Mouse (Mus musculus): Measurements from ENCODE around the gene Ttc7b. TPM values are rescaled to one million over a fixed set of nuclear protein-coding genes. Genes with fewer than 3 reads are reported as not detected.

Ttc7b gene
- polyA plus RNA-seq, 1 experiment = 44.5 TPM

DNA sequence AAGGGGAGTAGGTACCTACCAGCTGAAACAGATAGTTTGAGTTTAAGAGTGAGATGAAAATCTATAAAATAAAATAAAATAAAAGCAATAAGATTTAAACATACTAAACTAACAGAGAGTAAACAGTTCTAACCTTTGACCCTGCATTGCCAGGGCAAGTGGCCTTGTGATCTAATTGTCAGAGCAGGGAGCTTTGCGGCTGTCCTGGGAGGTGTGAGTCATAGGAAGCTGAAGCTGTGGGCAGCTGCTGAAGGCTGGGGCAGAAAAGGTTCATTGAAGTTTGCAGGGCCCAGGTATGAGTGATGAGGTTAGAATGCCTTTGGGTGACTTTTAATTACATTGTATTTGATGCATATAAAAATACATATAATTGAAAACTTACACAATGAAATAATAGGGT lies 5.3 kb upstream of the Ttc7b start:
- TF ChIP-seq CTCF (IDR thresholded peaks at IDR 0.05; ENCODE audit: borderline replicate concordance, extremely low read depth, insufficient read depth, insufficient read length) = no peak
- TF ChIP-seq POLR2A (IDR thresholded peaks at IDR 0.05; ENCODE audit: borderline replicate concordance, extremely low read depth, insufficient read depth, insufficient read length, poor library complexity, severe bottlenecking) = no peak
- no peak for DNase-seq (ENCODE audit: low read depth)

DNA sequence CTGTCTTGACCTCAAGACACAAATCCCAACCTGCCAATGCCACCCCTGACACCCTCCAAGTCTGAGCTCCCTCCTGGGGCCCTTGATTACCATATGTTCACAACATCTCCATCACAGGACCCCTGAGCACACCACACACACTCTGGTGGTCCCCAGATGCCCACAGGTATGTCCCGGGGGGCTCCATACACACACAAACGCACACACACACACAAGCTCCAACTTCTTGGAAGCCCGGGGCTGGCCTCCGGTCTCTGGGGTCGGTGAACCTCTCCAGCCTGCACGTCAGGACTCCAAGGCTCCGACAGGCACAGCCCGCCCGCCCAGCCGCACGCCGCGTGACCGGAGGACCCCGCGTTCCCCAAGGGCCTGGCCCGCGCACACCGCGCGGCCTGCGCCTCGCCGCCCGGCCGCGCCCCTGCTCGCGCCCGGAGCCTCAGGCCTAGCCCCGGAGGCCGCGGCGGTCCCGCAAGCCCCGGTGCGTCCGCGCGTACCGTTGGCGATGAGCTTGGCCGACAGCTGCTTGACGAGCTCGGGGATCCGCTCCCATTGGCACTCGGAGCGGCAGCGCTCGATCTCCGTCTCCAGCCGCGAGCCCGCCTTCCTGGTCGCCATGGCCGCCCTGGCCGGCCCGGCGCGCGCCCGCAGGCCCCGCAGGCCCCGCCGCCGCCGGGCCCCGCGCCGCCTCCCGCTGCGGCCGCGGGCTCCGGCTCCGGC lies 391 bp downstream of the Ttc7b start:
- 0 out of 2 replicates have a peak, but pooled peaks have one; percentile 11 for TF ChIP-seq POLR2A (IDR thresholded peaks at IDR 0.05; ENCODE audit: borderline replicate concordance, extremely low read depth, insufficient read depth, insufficient read length, poor library complexity, severe bottlenecking)
- TF ChIP-seq CTCF (IDR thresholded peaks at IDR 0.05; ENCODE audit: borderline replicate concordance, extremely low read depth, insufficient read depth, insufficient read length) = no peak

DNA sequence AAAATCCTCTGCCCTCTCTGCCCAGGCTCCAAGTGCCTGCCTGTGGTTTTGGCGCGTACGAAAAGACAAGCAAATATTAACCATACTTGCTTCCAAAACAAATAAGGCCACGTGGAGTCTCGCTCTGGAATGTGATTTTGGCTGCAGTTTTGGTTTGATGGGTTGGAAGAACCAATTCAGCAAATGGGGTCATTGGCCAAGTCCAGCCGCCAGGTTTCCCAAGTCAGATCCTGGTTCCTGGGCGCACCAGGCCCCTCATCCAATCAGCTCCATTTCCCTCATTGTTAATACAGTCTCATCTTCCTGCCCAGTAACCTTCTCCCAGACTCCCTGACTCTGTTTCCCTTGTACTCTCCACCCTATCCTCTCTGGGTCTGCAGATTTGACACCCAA lies 946 bp downstream of the Ttc7b start:
- DNase-seq (ENCODE audit: low read depth) = peak; percentile 45
- no peak for TF ChIP-seq POLR2A (IDR thresholded peaks at IDR 0.05; ENCODE audit: borderline replicate concordance, extremely low read depth, insufficient read depth, insufficient read length, poor library complexity, severe bottlenecking)
- peak; percentile 9; the same call in 1 of the 2 replicates for TF ChIP-seq CTCF (IDR thresholded peaks at IDR 0.05; ENCODE audit: borderline replicate concordance, extremely low read depth, insufficient read depth, insufficient read length)

More for the DNA sequence above, 391 bp downstream of the Ttc7b start:
- DNase-seq (ENCODE audit: low read depth) = peak; percentile 60

DNA sequence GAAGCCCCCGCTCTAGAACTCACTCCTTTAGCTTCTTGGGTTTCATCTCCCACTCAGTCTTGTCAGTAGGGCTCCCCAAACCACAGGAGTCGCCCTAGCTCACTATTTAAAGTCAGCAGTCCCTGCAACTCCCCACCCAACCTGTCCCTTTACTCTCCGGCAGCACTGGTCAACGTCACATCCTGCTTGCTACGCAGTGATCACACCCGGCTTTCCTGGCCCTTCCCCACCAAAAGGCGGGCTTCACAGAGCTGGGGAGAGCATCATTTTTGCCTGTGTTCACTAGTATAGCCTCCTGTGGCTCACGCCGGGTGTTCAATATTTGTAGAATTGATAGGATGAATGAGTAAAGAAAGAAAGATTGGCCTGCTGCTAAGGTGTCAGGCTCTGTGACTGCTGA lies 3.3 kb downstream of the Ttc7b start:
- TF ChIP-seq POLR2A (IDR thresholded peaks at IDR 0.05; ENCODE audit: borderline replicate concordance, extremely low read depth, insufficient read depth, insufficient read length, poor library complexity, severe bottlenecking) (no peak), CTCF (IDR thresholded peaks at IDR 0.05; ENCODE audit: borderline replicate concordance, extremely low read depth, insufficient read depth, insufficient read length) (no peak)
- DNase-seq (ENCODE audit: low read depth) = no peak

DNA sequence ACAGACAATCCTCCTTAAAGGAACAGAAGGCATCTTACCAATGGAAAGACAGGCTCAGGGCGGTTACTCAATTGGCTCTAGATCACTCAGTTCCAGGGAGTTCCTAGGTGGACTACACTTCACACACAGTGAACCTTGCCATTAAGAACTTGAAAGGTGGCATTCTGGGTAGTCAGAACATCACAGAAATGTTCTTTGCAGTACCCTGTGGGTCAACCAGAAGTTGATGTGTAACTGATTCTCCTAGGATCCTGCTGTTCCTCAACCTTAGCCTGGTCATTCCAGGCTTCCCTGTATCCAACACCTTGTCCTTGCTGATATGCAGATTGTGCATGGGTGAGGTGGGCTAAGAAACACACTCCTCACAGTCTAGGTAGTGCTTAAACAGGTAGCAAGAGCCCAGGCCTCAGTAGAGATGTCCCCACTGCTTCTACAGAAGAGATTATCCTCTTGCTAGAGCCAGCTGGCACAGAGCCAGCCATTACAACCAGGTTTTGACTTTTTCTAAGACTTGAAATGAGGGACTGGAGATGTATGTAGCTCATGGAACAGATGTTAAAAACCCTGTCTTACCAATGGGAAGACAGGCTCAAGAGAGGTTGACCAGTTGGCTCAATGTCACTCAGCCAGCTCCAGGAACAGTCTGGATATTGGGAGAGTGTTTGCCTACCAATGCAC lies 4.3 kb downstream of the Ttc7b start:
- no peak for DNase-seq (ENCODE audit: low read depth)
- TF ChIP-seq POLR2A (IDR thresholded peaks at IDR 0.05; ENCODE audit: borderline replicate concordance, extremely low read depth, insufficient read depth, insufficient read length, poor library complexity, severe bottlenecking) (no peak), CTCF (IDR thresholded peaks at IDR 0.05; ENCODE audit: borderline replicate concordance, extremely low read depth, insufficient read depth, insufficient read length) (no peak)

DNA sequence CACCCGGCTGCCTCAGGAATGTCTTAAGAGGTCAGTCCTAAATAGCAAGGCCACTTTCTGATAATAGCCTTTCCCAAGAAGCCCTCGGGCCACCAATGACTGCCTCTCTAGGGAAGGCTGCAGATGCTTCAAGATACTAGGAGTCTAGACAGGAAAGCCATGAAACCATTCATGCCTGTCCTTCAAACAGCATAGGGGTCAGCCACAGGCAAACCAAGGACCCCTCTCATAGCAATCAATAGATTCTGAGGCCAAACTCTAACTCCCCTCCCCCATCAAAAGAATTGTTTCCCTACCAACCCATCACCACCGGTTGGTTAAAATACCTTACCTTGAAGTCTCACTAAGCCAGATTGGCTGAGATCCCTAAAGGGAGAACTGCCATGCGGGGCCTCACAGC lies 5.1 kb downstream of the Ttc7b start:
- no peak for DNase-seq (ENCODE audit: low read depth)
- no peak for TF ChIP-seq POLR2A (IDR thresholded peaks at IDR 0.05; ENCODE audit: borderline replicate concordance, extremely low read depth, insufficient read depth, insufficient read length, poor library complexity, severe bottlenecking)
- TF ChIP-seq CTCF (IDR thresholded peaks at IDR 0.05; ENCODE audit: borderline replicate concordance, extremely low read depth, insufficient read depth, insufficient read length) = no peak

DNA sequence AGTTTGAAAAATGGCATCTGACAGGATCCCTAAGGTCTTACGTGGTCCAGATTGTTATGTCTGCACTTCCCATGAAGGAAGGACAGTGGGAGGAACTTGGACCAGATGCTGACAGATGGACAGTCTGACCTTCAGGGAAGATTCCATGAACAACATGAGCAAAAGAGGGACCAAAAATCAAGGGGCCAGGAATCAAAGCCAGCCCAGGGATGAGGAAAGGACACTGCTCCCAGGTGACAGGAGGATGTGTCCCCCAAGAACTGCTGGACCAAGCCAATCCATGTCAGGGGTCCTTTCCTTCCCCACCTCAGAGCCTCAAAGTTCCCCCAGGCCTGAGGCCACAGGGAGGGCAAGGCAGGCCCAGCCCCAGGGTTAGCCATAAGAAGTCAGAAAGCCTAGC lies 6.0 kb downstream of the Ttc7b start:
- DNase-seq (ENCODE audit: low read depth) = no peak
- TF ChIP-seq POLR2A (IDR thresholded peaks at IDR 0.05; ENCODE audit: borderline replicate concordance, extremely low read depth, insufficient read depth, insufficient read length, poor library complexity, severe bottlenecking) (no peak), CTCF (IDR thresholded peaks at IDR 0.05; ENCODE audit: borderline replicate concordance, extremely low read depth, insufficient read depth, insufficient read length) (no peak)

DNA sequence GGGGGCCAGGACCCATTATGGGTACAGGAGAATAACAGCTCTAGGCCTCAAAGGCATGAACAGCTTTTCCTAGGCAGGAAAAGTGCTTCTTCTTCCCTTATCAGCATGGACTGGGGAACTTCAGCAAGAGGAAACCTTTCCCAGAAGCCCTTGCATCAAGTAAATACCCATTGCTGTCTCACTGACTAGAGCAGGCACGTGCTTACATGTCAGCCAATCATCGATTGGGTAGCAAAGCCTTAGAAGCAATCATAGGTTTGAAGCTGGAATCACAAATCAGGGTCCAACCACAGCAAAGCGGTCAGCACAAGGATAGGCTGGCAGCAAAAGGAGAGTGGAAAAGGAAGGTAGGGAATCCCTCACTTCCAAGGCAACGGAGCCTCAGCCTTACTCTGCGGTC lies 7.5 kb downstream of the Ttc7b start:
- no peak for TF ChIP-seq CTCF (IDR thresholded peaks at IDR 0.05; ENCODE audit: borderline replicate concordance, extremely low read depth, insufficient read depth, insufficient read length)

DNA sequence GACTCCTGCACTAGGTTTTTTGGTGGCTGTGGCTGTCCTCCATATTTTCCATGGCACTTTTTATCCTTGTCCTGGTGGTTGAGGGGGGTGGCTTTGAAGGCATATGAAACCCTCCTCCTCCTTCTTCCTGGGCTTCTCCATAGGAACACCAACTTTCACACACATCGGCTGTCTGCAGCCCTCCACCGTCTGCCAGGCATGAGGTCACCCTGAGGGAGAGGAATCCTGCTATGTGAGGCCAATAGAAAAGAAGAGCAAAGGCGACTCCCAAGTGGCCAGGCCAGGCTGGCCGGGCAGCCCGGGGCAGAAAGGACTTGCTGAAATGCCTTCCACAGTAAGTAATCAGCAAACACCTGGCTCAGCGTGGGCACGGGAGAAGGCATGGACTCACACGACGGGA lies 8.0 kb downstream of the Ttc7b start:
- DNase-seq (ENCODE audit: low read depth) = no peak
- TF ChIP-seq POLR2A (IDR thresholded peaks at IDR 0.05; ENCODE audit: borderline replicate concordance, extremely low read depth, insufficient read depth, insufficient read length, poor library complexity, severe bottlenecking) = no peak
- no peak for TF ChIP-seq CTCF (IDR thresholded peaks at IDR 0.05; ENCODE audit: borderline replicate concordance, extremely low read depth, insufficient read depth, insufficient read length)

More for the DNA sequence above, 7.5 kb downstream of the Ttc7b start:
- no peak for DNase-seq (ENCODE audit: low read depth)

DNA sequence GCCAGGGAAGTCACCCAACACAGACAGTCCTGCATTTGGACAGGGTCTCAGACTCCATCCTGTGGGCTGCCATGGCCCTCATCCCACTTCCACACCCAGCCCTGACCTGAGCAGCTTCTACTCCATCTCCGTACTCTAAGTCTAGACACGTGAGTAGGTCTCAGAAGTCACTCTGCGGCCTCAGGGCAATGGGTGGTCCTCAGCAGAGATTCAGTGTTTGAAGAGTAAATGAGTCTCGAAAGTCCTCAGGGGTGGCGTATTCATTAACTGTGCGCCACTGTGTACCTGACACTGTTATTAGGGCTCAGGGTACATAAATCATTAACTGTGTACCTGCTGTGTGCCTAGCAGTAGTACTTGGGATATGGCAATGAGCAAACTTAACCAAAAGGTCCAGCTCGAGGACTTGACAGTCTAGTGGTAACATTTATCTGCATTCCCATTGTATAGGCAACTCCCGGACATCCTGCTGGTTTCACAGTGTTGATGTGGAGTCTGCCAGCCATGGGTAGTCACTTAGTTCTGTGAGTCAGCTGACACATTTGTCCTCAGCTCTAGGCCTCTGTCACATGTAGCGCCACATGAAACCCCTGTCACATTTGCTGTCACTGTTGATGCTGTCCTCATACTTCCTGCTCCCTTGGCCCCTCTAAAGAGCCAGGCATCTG lies 10.9 kb downstream of the Ttc7b start:
- DNase-seq (ENCODE audit: low read depth) = no peak
- TF ChIP-seq CTCF (IDR thresholded peaks at IDR 0.05; ENCODE audit: borderline replicate concordance, extremely low read depth, insufficient read depth, insufficient read length) (no peak), POLR2A (IDR thresholded peaks at IDR 0.05; ENCODE audit: borderline replicate concordance, extremely low read depth, insufficient read depth, insufficient read length, poor library complexity, severe bottlenecking) (no peak)

DNA sequence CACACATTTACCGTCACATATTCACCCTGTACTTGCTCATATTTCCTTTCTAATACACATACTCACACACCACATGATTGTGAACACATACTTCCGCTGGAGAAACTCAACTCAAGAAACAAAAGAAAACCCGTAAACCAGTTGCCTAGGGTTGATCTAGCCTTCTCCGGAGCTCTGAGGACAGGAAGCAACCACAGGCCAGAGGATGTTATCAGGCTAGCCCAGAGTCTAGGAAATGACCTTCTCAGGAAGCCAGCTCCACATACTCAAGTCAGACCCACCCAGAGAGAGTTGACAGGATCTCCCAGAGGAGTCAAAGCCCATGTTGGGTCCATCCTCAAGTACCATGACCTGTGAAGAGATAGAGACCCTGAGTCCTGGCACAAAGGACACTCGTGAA lies 12.0 kb downstream of the Ttc7b start:
- TF ChIP-seq POLR2A (IDR thresholded peaks at IDR 0.05; ENCODE audit: borderline replicate concordance, extremely low read depth, insufficient read depth, insufficient read length, poor library complexity, severe bottlenecking) (no peak), CTCF (IDR thresholded peaks at IDR 0.05; ENCODE audit: borderline replicate concordance, extremely low read depth, insufficient read depth, insufficient read length) (no peak)
- DNase-seq (ENCODE audit: low read depth) = no peak

Measured in brain, embryonic 14.5 days (tissue).